Mouse (Mus musculus) cerebral cortex, adult 2 months (tissue): Measurements from ENCODE around the gene Kif27.

ENCODE experiments used
- WGBS: fragments of 180-500 bp; shearing (Covaris S2); methylation state at CpG from one replicate; pipeline ENCODE4 v1.1.7; 2018; 5-methylcytosine and 5-hydroxymethylcytosine counted together

Gene Kif27

GRCm38 (mm10) chr13:58364353-58365175 lies 5.6 kb upstream of the Kif27 start:
- WGBS: 84% methylated on average over 8 of the region's 8 CpGs

GRCm38 (mm10) chr13:58359304-58359653 lies 357 bp upstream of the Kif27 start:
- 14% methylated on average over 7 of the region's 7 CpGs for WGBS

- WGBS: 81% methylated on average over 4 of the region's 4 CpGs
Observed at GRCm38 (mm10) chr13:58350606-58351005, 8.3 kb downstream of the Kif27 start.

GRCm38 (mm10) chr13:58344505-58344904 lies 14.4 kb downstream of the Kif27 start:
- WGBS: 36% methylated on average over 9 of the region's 9 CpGs

- 85% methylated on average over 12 of the region's 12 CpGs for WGBS
Observed at GRCm38 (mm10) chr13:58337456-58337855, 21.5 kb downstream of the Kif27 start.

- 94% methylated on average over 5 of the region's 5 CpGs for WGBS
Observed at GRCm38 (mm10) chr13:58334116-58334515, 24.8 kb downstream of the Kif27 start.

GRCm38 (mm10) chr13:58317768-58318167 lies 41.2 kb downstream of the Kif27 start:
- WGBS: 79% methylated on average over 2 of the region's 2 CpGs

- WGBS: 68% methylated on average over 6 of the region's 6 CpGs
Observed at GRCm38 (mm10) chr13:58314991-58315390, 43.9 kb downstream of the Kif27 start.

- 88% methylated on average over 3 of the region's 3 CpGs for WGBS
Observed at GRCm38 (mm10) chr13:58313758-58314157, 45.2 kb downstream of the Kif27 start.

- WGBS: 82% methylated on average over 3 of the region's 3 CpGs
Observed at GRCm38 (mm10) chr13:58311351-58311750, 47.6 kb downstream of the Kif27 start.

- 77% methylated on average over 8 of the region's 8 CpGs for WGBS
Observed at GRCm38 (mm10) chr13:58309499-58309898, 49.4 kb downstream of the Kif27 start.

- 94% methylated on average over 5 of the region's 5 CpGs for WGBS
Observed at GRCm38 (mm10) chr13:58307453-58307852, 51.5 kb downstream of the Kif27 start.

GRCm38 (mm10) chr13:58305230-58305629 lies 53.7 kb downstream of the Kif27 start:
- WGBS: 87% methylated on average over 2 of the region's 2 CpGs

GRCm38 (mm10) chr13:58302421-58303145 lies 56.3 kb downstream of the Kif27 start:
- 79% methylated on average over 9 of the region's 9 CpGs for WGBS

GRCm38 (mm10) chr13:58301961-58302360 lies 57.0 kb downstream of the Kif27 start:
- WGBS: 91% methylated on average over 6 of the region's 6 CpGs

GRCm38 (mm10) chr13:58298756-58299155 lies 60.2 kb downstream of the Kif27 start:
- 90% methylated on average over 3 of the region's 3 CpGs for WGBS

GRCm38 (mm10) chr13:58295582-58295981 lies 63.3 kb downstream of the Kif27 start:
- 88% methylated on average over 3 of the region's 3 CpGs for WGBS

GRCm38 (mm10) chr13:58292811-58293210 lies 66.1 kb downstream of the Kif27 start:
- 59% methylated on average over 5 of the region's 5 CpGs for WGBS

GRCm38 (mm10) chr13:58289308-58289707 lies 69.6 kb downstream of the Kif27 start:
- 80% methylated on average over 1 of the region's 1 CpGs for WGBS

GRCm38 (mm10) chr13:58287822-58288221 lies 71.1 kb downstream of the Kif27 start:
- 17% methylated on average over 13 of the region's 13 CpGs for WGBS

GRCm38 (mm10) chr13:58283466-58283865 lies 75.5 kb downstream of the Kif27 start:
- 74% methylated on average over 4 of the region's 4 CpGs for WGBS

- WGBS: 77% methylated on average over 4 of the region's 4 CpGs
Observed at GRCm38 (mm10) chr13:58281936-58282335, 77.0 kb downstream of the Kif27 start.

GRCm38 (mm10) chr13:58280528-58280927 lies 78.4 kb downstream of the Kif27 start:
- WGBS: 90% methylated on average over 3 of the region's 3 CpGs
